Mouse (Mus musculus) heart, postnatal 0 days (tissue): ENCODE measurements around the gene Dusp6.

Experiments used
- CTCF ChIP-seq: IDR thresholded peaks from 2 replicates; pipeline ENCODE4 v1.5.1; 2016; ENCODE audit warnings: antibody characterized with exemption, control low read depth, low read depth
- EP300 ChIP-seq: IDR thresholded peaks from 2 replicates; pipeline ENCODE4 v1.6.1; 2016; ENCODE audit warnings: antibody characterized with exemption, low read depth

DNA sequence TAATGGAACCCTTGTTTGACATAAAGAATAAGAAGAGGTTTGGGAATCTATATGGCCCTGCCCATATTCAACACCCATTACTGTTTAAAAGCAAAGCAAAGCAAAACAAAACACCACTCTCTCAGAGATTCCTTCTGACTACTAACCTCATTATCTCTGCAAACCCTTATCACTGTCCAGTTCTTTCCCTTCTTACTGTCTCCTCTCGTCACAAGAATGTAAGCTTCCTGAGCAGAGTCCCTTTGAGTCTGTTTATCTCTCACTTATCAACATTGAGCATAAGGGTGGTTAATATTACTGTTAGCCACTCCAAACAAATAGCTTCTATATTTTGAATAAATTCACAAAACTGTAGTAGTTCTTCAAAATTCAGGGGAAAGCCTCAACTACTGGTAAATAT is 48.9 kb downstream of the Dusp6 start:
- TF ChIP-seq EP300: no peak
- no peak for TF ChIP-seq CTCF
